Mouse (Mus musculus) embryonic fibroblast, embryonic 13.5 days (primary cell): ENCODE data around the gene Gm30083. TPM values are rescaled to one million over a fixed set of nuclear protein-coding genes. Genes with fewer than 3 reads are reported as not detected.

Experiments
- H3K27ac ChIP-seq: 2 replicates; pipeline ENCODE4 v1.5.1; 2012; ENCODE audit warnings: low read length, control low read depth, inconsistent platforms; ENCODE audit not compliant: insufficient read depth
- H3K4me1 ChIP-seq: 2 replicates; pipeline ENCODE4 v1.6.1; 2011; ENCODE audit warnings: low read length; ENCODE audit not compliant: control insufficient read depth, insufficient read depth
- H3K4me3 ChIP-seq: 2 replicates; pipeline ENCODE4 v1.5.1; 2011; ENCODE audit warnings: mild to moderate bottlenecking, control low read depth, low read length; ENCODE audit not compliant: insufficient read depth
- CTCF ChIP-seq: IDR thresholded peaks from 2 replicates; pipeline ENCODE4 v1.5.1; 2011; ENCODE audit warnings: mild to moderate bottlenecking, control low read depth, low read length, moderate library complexity, borderline replicate concordance; ENCODE audit not compliant: insufficient read depth
- POLR2A ChIP-seq: IDR thresholded peaks from 2 replicates; pipeline ENCODE4 v1.6.1; 2011; ENCODE audit warnings: low read depth, mild to moderate bottlenecking, control low read depth, low read length, moderate library complexity
- polyA plus RNA-seq: library from polyadenylated mRNA; stranded (reverse); fragments of >200 nt; gene quantifications from 2 replicates; pipeline ENCODE4 v1.2.4, GENCODE M21; 2011; ENCODE audit warnings: low read depth; ENCODE audit not compliant: missing spikeins, insufficient read length

The Gm30083 gene
- polyA plus RNA-seq, 1 experiment = not detected

- Histone ChIP-seq H3K4me3 (no peak overlapping the region), H3K27ac (no peak overlapping the region), H3K4me1 (no peaks in the 10 kb centered on the region)
- TF ChIP-seq CTCF = peak; percentile 72; the same call in 1 of the 2 replicates
- TF ChIP-seq POLR2A = no peak
Measured at GRCm38 (mm10) chr14:33972679-33973078, 42.3 kb downstream of the Gm30083 start.

- Histone ChIP-seq H3K27ac (no peak overlapping the region), H3K4me1 (no peaks in the 10 kb centered on the region)
- TF ChIP-seq CTCF (no peak), POLR2A (no peak)
Measured at GRCm38 (mm10) chr14:33965675-33966074, 49.3 kb downstream of the Gm30083 start.

GRCm38 (mm10) chr14:33959341-33959740 is 55.6 kb downstream of the Gm30083 start:
- TF ChIP-seq CTCF = peak; percentile 41; the same call in 1 of the 2 replicates
- TF ChIP-seq POLR2A = no peak
- H3K4me1 ChIP-seq = no peaks in the 10 kb centered on the region
- no peak overlapping the region for H3K4me3 ChIP-seq
- no peak overlapping the region for H3K27ac ChIP-seq

More at GRCm38 (mm10) chr14:33965675-33966074, 49.3 kb downstream of the Gm30083 start:
- H3K4me3 ChIP-seq = no peak overlapping the region

GRCm38 (mm10) chr14:33958841-33959240 is 56.1 kb downstream of the Gm30083 start:
- Histone ChIP-seq H3K27ac (no peak overlapping the region), H3K4me3 (no peak overlapping the region), H3K4me1 (no peaks in the 10 kb centered on the region)
- TF ChIP-seq CTCF (no peak), POLR2A (no peak)

GRCm38 (mm10) chr14:33958186-33958585 is 56.8 kb downstream of the Gm30083 start:
- no peaks in the 10 kb centered on the region for H3K4me1 ChIP-seq
- no peak overlapping the region for H3K27ac ChIP-seq
- TF ChIP-seq POLR2A = no peak
- no peak overlapping the region for H3K4me3 ChIP-seq

GRCm38 (mm10) chr14:33956055-33956454 is 58.9 kb downstream of the Gm30083 start:
- Histone ChIP-seq H3K27ac (no peak overlapping the region), H3K4me3 (no peak overlapping the region), H3K4me1 (no peaks in the 10 kb centered on the region)
- TF ChIP-seq CTCF (no peak), POLR2A (no peak)

- Histone ChIP-seq H3K4me3 (no peak within 1 kb of the TSS), H3K4me1 (no peaks in the 10 kb centered on the region), H3K27ac (no peak within 1 kb of the TSS)
- no peak for TF ChIP-seq CTCF
- no peak for TF ChIP-seq POLR2A
Measured at GRCm38 (mm10) chr14:33953761-33954160, 61.2 kb downstream of the Gm30083 start, which contains the start of gene Rbp3. Gene Rbp3 (plus strand): TSS chr14:33954003.

- no peak overlapping the region for H3K4me3 ChIP-seq
- no peaks in the 10 kb centered on the region for H3K4me1 ChIP-seq
- no peak for TF ChIP-seq POLR2A
- TF ChIP-seq CTCF = no peak
- H3K27ac ChIP-seq = no peak overlapping the region
Measured at GRCm38 (mm10) chr14:33952233-33952981, 62.6 kb downstream of the Gm30083 start.

- no peak overlapping the region for H3K4me3 ChIP-seq
- H3K4me1 ChIP-seq = no peaks in the 10 kb centered on the region
Measured at GRCm38 (mm10) chr14:33946125-33946524, 68.9 kb downstream of the Gm30083 start.

GRCm38 (mm10) chr14:33942222-33942621 is 72.8 kb downstream of the Gm30083 start:
- no peak overlapping the region for H3K27ac ChIP-seq
- TF ChIP-seq POLR2A = no peak
- no peak for TF ChIP-seq CTCF
- H3K4me1 ChIP-seq = no peaks in the 10 kb centered on the region
- no peak overlapping the region for H3K4me3 ChIP-seq

More at GRCm38 (mm10) chr14:33946125-33946524, 68.9 kb downstream of the Gm30083 start:
- TF ChIP-seq CTCF (no peak), POLR2A (no peak)
- no peak overlapping the region for H3K27ac ChIP-seq
